Mouse (Mus musculus): ENCODE data around the gene Gm853.

Gene Gm853

GRCm38 (mm10) chr4:130215392-130215791, 6.8 kb downstream of the Gm853 start:
- DNase-seq (ENCODE audit: low read depth, low spot score) = no peak

- no peak for DNase-seq (ENCODE audit: low read depth, low spot score)
Measured at GRCm38 (mm10) chr4:130213857-130214256, 8.3 kb downstream of the Gm853 start.

- DNase-seq (ENCODE audit: low read depth, low spot score) = no peak
Measured at GRCm38 (mm10) chr4:130213197-130213596, 9.0 kb downstream of the Gm853 start.

GRCm38 (mm10) chr4:130212421-130212820, 9.8 kb downstream of the Gm853 start:
- no peak for DNase-seq (ENCODE audit: low read depth, low spot score)

- DNase-seq (ENCODE audit: low read depth, low spot score) = no peak
Measured at GRCm38 (mm10) chr4:130211870-130212269, 10.3 kb downstream of the Gm853 start.

GRCm38 (mm10) chr4:130198694-130199670, 23.2 kb downstream of the Gm853 start:
- peak; percentile 79 for DNase-seq (ENCODE audit: low read depth, low spot score)

GRCm38 (mm10) chr4:130196542-130196941, 25.7 kb downstream of the Gm853 start:
- DNase-seq (ENCODE audit: low read depth, low spot score) = no peak

GRCm38 (mm10) chr4:130195924-130196323, 26.3 kb downstream of the Gm853 start:
- DNase-seq (ENCODE audit: low read depth, low spot score) = no peak

- DNase-seq (ENCODE audit: low read depth, low spot score) = no peak
Measured at GRCm38 (mm10) chr4:130192266-130192665, 29.9 kb downstream of the Gm853 start.

- no peak for DNase-seq (ENCODE audit: low read depth, low spot score)
Measured at GRCm38 (mm10) chr4:130189606-130190005, 32.6 kb downstream of the Gm853 start.

GRCm38 (mm10) chr4:130188806-130189297, 33.3 kb downstream of the Gm853 start:
- DNase-seq (ENCODE audit: low read depth, low spot score) = peak; percentile 61

- DNase-seq (ENCODE audit: low read depth, low spot score) = no peak
Measured at GRCm38 (mm10) chr4:130186891-130187290, 35.3 kb downstream of the Gm853 start.

GRCm38 (mm10) chr4:130186450-130186849, 35.8 kb downstream of the Gm853 start:
- no peak for DNase-seq (ENCODE audit: low read depth, low spot score)

GRCm38 (mm10) chr4:130183879-130184278, 38.3 kb downstream of the Gm853 start:
- no peak for DNase-seq (ENCODE audit: low read depth, low spot score)

GRCm38 (mm10) chr4:130183023-130183422, 39.2 kb downstream of the Gm853 start:
- DNase-seq (ENCODE audit: low read depth, low spot score) = no peak

- no peak for DNase-seq (ENCODE audit: low read depth, low spot score)
Measured at GRCm38 (mm10) chr4:130181886-130182285, 40.3 kb downstream of the Gm853 start.

- DNase-seq (ENCODE audit: low read depth, low spot score) = no peak
Measured at GRCm38 (mm10) chr4:130180909-130181602, 41.1 kb downstream of the Gm853 start.

- no peak for DNase-seq (ENCODE audit: low read depth, low spot score)
Measured at GRCm38 (mm10) chr4:130179876-130180275, 42.3 kb downstream of the Gm853 start.

- DNase-seq (ENCODE audit: low read depth, low spot score) = no peak
Measured at GRCm38 (mm10) chr4:130177536-130177935, 44.7 kb downstream of the Gm853 start.

- DNase-seq (ENCODE audit: low read depth, low spot score) = no peak
Measured at GRCm38 (mm10) chr4:130177087-130177486, 45.1 kb downstream of the Gm853 start.

- DNase-seq (ENCODE audit: low read depth, low spot score) = no peak
Measured at GRCm38 (mm10) chr4:130176156-130176720, 46.0 kb downstream of the Gm853 start.

- no peak for DNase-seq (ENCODE audit: low read depth, low spot score)
Measured at GRCm38 (mm10) chr4:130175072-130175711, 47.0 kb downstream of the Gm853 start, which contains the start of gene Tinagl1. Gene Tinagl1 (minus strand): TSS chr4:130175122.
